8 mouse cellular contexts compared by ENCODE assay signal in genomic region chr6:114890411-114891115, GRCm38 (mm10).
A peak's percentile ranks its signal among the peaks of the same experiment; 100 is the strongest.
DNase-seq lines count a peak whose midpoint lies in the region; ATAC-seq lines count a peak whose summit lies in the region.

No protein-coding gene starts in this region.

- H3K4me1 ChIP-seq in embryonic facial prominence, embryonic 10.5 days, result peaks cover 92% of the 10 kb centered on the region
- H3K4me1 ChIP-seq in midbrain, embryonic 14.5 days (ENCODE audit: control insufficient read depth, insufficient read depth, low read length), result peaks cover 55% of the 10 kb centered on the region

- ATAC-seq in midbrain, embryonic 14.5 days (ENCODE audit: low FRiP score, low TSS enrichment), result no peak
- ATAC-seq in CD4-positive, CD25-positive, alpha-beta regulatory T cell, adult 4 months, result no peak

- peak; percentile 93 to 94 for DNase-seq in adrenal gland, postnatal 36 days
- DNase-seq in embryonic facial prominence, embryonic 10.5 days (ENCODE audit: low spot score), result no peak
- peak; percentile 84 for DNase-seq in heart, adult 8-10 months (ENCODE audit: low spot score)
- DNase-seq in kidney, adult 9 months, result peak; percentile 92
- peak; percentile 98 for DNase-seq in left cerebral cortex, postnatal 4 days
- DNase-seq in midbrain, embryonic 14.5 days, result peak; percentile 80
- peak; percentile 45 for DNase-seq in urinary bladder, postnatal 25 days (ENCODE audit: low spot score)

- H3K4me3 ChIP-seq in embryonic facial prominence, embryonic 10.5 days, result no peak overlapping the region
- no peak overlapping the region for H3K4me3 ChIP-seq in midbrain, embryonic 14.5 days (replicated peaks; ENCODE audit: low read depth, low read length)

- H3K4me2 ChIP-seq in midbrain, embryonic 14.5 days (ENCODE audit: low read length), result 0 out of 2 replicates have a peak overlapping the region, but pooled peaks have one; percentile 9

- 0 out of 2 replicates have a peak overlapping the region, but pooled peaks have one; percentile 6 for H3K9ac ChIP-seq in midbrain, embryonic 14.5 days (replicated peaks; ENCODE audit: low read length)

- intact Hi-C loops in left cerebral cortex, postnatal 4 days (cut with DNase I), result no loop called here

- WGBS in embryonic facial prominence, embryonic 10.5 days, result 56% methylated on average over 19 of the region's 19 CpGs
- WGBS in midbrain, embryonic 14.5 days, result 34% methylated on average over 19 of the region's 19 CpGs

- peaks cover 57% of the 10 kb centered on the region for H3K36me3 ChIP-seq in embryonic facial prominence, embryonic 10.5 days (replicated peaks)
- 0 out of 2 replicates have a peak, but pooled peaks cover 4% of the 10 kb centered on the region for H3K36me3 ChIP-seq in midbrain, embryonic 14.5 days (ENCODE audit: control insufficient read depth, insufficient read depth, low read length)

- no peaks in the 10 kb centered on the region for H3K9me3 ChIP-seq in embryonic facial prominence, embryonic 10.5 days
- H3K9me3 ChIP-seq in midbrain, embryonic 14.5 days (ENCODE audit: control insufficient read depth, low read length), result no peaks in the 10 kb centered on the region

- H3K27me3 ChIP-seq in embryonic facial prominence, embryonic 10.5 days (replicated peaks; ENCODE audit: low read depth, poor library complexity, severe bottlenecking), result no peaks in the 10 kb centered on the region
- H3K27me3 ChIP-seq in midbrain, embryonic 14.5 days (ENCODE audit: control insufficient read depth, insufficient read depth, low read length), result no peaks in the 10 kb centered on the region

- H3K27ac ChIP-seq in embryonic facial prominence, embryonic 10.5 days (replicated peaks), result peak overlapping the region; percentile 49
- no peak overlapping the region for H3K27ac ChIP-seq in midbrain, embryonic 14.5 days (replicated peaks; ENCODE audit: low read depth, low read length)
